Mouse (Mus musculus) intestine, embryonic 16.5 days (tissue): ENCODE data around the gene Gpr157. TPM values are rescaled to one million over a fixed set of nuclear protein-coding genes. Genes with fewer than 3 reads are reported as not detected.

Experiments used
- ATAC-seq: fragments of 200-750 bp; cut with Nextera tagmentation; 2 replicates; pipeline ENCODE4 v1.8.0; 2017; ENCODE audit warnings: moderate TSS enrichment, moderate library complexity
- H3K27ac ChIP-seq: fragments of 300-500 bp; sonication (generic); 2 replicates; pipeline ENCODE4 v1.5.1; 2014; ENCODE audit warnings: mild to moderate bottlenecking, low read length
- H3K27me3 ChIP-seq: fragments of 300-500 bp; sonication (generic); replicated peaks from 2 replicates; pipeline ENCODE4 v1.6.1; 2014; ENCODE audit warnings: low read length, control low read depth, mixed read lengths; ENCODE audit not compliant: control insufficient read depth, insufficient read depth
- H3K36me3 ChIP-seq: fragments of 300-500 bp; sonication (generic); 2 replicates; pipeline ENCODE4 v1.6.1; 2014; ENCODE audit warnings: low read length, control low read depth; ENCODE audit not compliant: control insufficient read depth, insufficient read depth
- H3K4me1 ChIP-seq: fragments of 300-500 bp; sonication (generic); 2 replicates; pipeline ENCODE4 v1.6.1; 2014; ENCODE audit warnings: low read length, control low read depth, mixed read lengths; ENCODE audit not compliant: control insufficient read depth, insufficient read depth
- H3K4me2 ChIP-seq: fragments of 300-500 bp; sonication (generic); 2 replicates; pipeline ENCODE4 v1.6.1; 2014; ENCODE audit warnings: low read depth, low read length, control low read depth
- H3K4me3 ChIP-seq: fragments of 300-500 bp; sonication (generic); 2 replicates; pipeline ENCODE4 v1.5.1; 2014; ENCODE audit warnings: mild to moderate bottlenecking, low read length
- H3K9ac ChIP-seq: fragments of 300-500 bp; sonication (generic); 2 replicates; pipeline ENCODE4 v1.6.1; 2014; ENCODE audit warnings: low read depth, low read length
- H3K9me3 ChIP-seq: fragments of 300-500 bp; sonication (generic); 2 replicates; pipeline ENCODE4 v1.6.1; 2016; ENCODE audit warnings: low read length, control low read depth; ENCODE audit not compliant: control insufficient read depth
- WGBS: fragments of 180-500 bp; shearing (Covaris S2); extraction: QIAGEN DNeasy Blood & Tissue Kit; methylation state at CpG from one replicate; pipeline ENCODE4 v1.1.7; 2014; 5-methylcytosine and 5-hydroxymethylcytosine counted together
- microRNA counts: library from miRNA; unstranded; fragments of <30 nt; microRNA quantifications from one replicate; lab custom pipeline; 2016
- microRNA-seq: library from miRNA; unstranded; fragments of <30 nt; microRNA quantifications from one replicate; pipeline ENCODE4, GENCODE M21; 2016
- polyA plus RNA-seq: library from polyadenylated mRNA; unstranded; fragments of >200 nt; fragmentation: Nextera tagmentation; extraction: Ambion mirVana; gene quantifications from 2 replicates; pipeline ENCODE4 v1.2.1, GENCODE M21; 2015

Gene Gpr157
- polyA plus RNA-seq, 1 experiment from 2014 or later, result 1.6 TPM

- 0 out of 2 replicates have a peak, but pooled peaks cover 4% of the 10 kb centered on the region for H3K9me3 ChIP-seq
- no peak overlapping the region for H3K4me3 ChIP-seq
- WGBS, result 73% methylated on average over 4 of the region's 4 CpGs
- no peak overlapping the region for H3K9ac ChIP-seq
- ATAC-seq, result no peak
- no peak overlapping the region for H3K4me2 ChIP-seq
- peaks cover 8% of the 10 kb centered on the region for H3K4me1 ChIP-seq
- no peak overlapping the region for H3K27ac ChIP-seq
- no peaks in the 10 kb centered on the region for H3K27me3 ChIP-seq
- H3K36me3 ChIP-seq, result no peaks in the 10 kb centered on the region
These were observed 59.1 kb downstream of the Gpr157 start for GRCm38 (mm10) chr4:150146286-150146685.

- Histone ChIP-seq H3K27ac (no peak overlapping the region), H3K9me3 (0 out of 2 replicates have a peak, but pooled peaks cover 4% of the 10 kb centered on the region), H3K36me3 (no peaks in the 10 kb centered on the region), H3K4me2 (no peak overlapping the region), H3K4me3 (no peak overlapping the region), H3K9ac (no peak overlapping the region), H3K27me3 (no peaks in the 10 kb centered on the region), H3K4me1 (peaks cover 8% of the 10 kb centered on the region)
- whole genome bisulfite sequencing, result 76% methylated on average over 7 of the region's 7 CpGs
- no peak for ATAC-seq
These were observed 63.9 kb downstream of the Gpr157 start for GRCm38 (mm10) chr4:150151045-150151444.

- Histone ChIP-seq H3K4me3 (no peak overlapping the region), H3K36me3 (no peaks in the 10 kb centered on the region), H3K4me2 (no peak overlapping the region), H3K4me1 (peaks cover 8% of the 10 kb centered on the region), H3K9ac (no peak overlapping the region), H3K27me3 (no peaks in the 10 kb centered on the region), H3K27ac (peak overlapping the region; percentile 80), H3K9me3 (0 out of 2 replicates have a peak, but pooled peaks cover 4% of the 10 kb centered on the region)
- ATAC-seq, result peak; percentile 92
- WGBS, result 56% methylated on average over 8 of the region's 8 CpGs
These were observed 65.3 kb downstream of the Gpr157 start for GRCm38 (mm10) chr4:150152483-150152882.

GRCm38 (mm10) chr4:150155301-150155700 is 68.1 kb downstream of the Gpr157 start:
- 88% methylated on average over 4 of the region's 4 CpGs for WGBS
- no peak overlapping the region for H3K4me3 ChIP-seq
- H3K4me2 ChIP-seq, result no peak overlapping the region
- no peaks in the 10 kb centered on the region for H3K27me3 ChIP-seq
- ATAC-seq, result no peak
- no peak overlapping the region for H3K9ac ChIP-seq
- no peaks in the 10 kb centered on the region for H3K4me1 ChIP-seq
- no peaks in the 10 kb centered on the region for H3K36me3 ChIP-seq
- no peaks in the 10 kb centered on the region for H3K9me3 ChIP-seq
- no peak overlapping the region for H3K27ac ChIP-seq

MicroRNAs within 50 kb of the gene (microRNA counts, 519-probe panel; counts per million panel counts)
- microRNA mmu-miR-34a (lab: Ali Mortazavi, UCI), result 2,070 counts per million, percentile 46 among the panel's probes with 10 or more counts

Small RNA genes lying within 50 kb of the gene (microRNA-seq; reads per million reads assigned to microRNA genes)
- 242 reads per million, percentile 59 among the genes with 10 or more reads in this experiment for gene Mir34a

Other genes with a start within 250 kb of the Gpr157 start
- 17.0 and 20.6 TPM in 2 replicates for gene Spsb1, start 132.3 kb upstream of the Gpr157 start, polyA plus RNA-seq
- gene H6pd, start 78.3 kb upstream of the Gpr157 start, polyA plus RNA-seq, result 31.6 and 41.6 TPM in 2 replicates
- 2.4 and 3.4 TPM in 2 replicates for gene Slc2a5, start 31.9 kb downstream of the Gpr157 start, polyA plus RNA-seq
- gene Slc2a7, start 61.6 kb downstream of the Gpr157 start, polyA plus RNA-seq, result 1.1 and 1.6 TPM in 2 replicates
- not detected in 2 replicates for gene Car6, start 114.0 kb downstream of the Gpr157 start, polyA plus RNA-seq
- gene Eno1, start 149.4 kb downstream of the Gpr157 start, polyA plus RNA-seq, result 1,882 and 2,067 TPM in 2 replicates
- 20.0 and 22.2 TPM in 2 replicates for gene Rere, start 194.3 kb downstream of the Gpr157 start, polyA plus RNA-seq